Mouse (Mus musculus): Measurements from ENCODE around the gene Rps21.

DNA sequence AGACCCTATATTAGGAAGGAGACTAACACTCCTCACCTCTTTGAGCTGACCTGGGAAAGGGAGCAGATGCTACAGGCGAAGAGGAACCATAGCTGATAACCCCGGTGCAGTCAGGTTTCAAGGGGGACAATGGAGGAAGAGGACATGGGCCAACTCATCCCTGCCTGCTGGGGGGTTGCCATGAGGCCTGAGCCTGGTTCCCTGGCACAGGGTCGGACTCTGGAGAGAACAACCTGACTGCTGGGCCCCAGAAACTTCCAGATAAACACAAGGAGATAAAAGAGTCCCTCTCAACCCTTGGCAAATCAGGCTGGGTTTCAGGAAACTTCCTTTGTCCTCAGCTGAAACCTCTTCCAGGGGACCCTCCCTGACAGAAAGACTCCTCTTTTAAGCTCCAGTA lies 38.9 kb upstream of the Rps21 start:
- TF ChIP-seq POLR2A (IDR thresholded peaks at IDR 0.05; ENCODE audit: insufficient read depth, low read depth, low read length) (no peak), CTCF (IDR thresholded peaks at IDR 0.05; ENCODE audit: insufficient read depth, low read depth, low read length) (no peak)
